Mouse (Mus musculus): Measurements from ENCODE around the gene Ppp1r12b.

Ppp1r12b gene

GRCm38 (mm10) chr1:134955637-134956176, at the start of gene Ppp1r12b:
Ppp1r12b (minus strand) TSS chr1:134955942.
- DNase-seq, result peak; percentile 98

- DNase-seq, result no peak
These were observed 47.6 kb upstream of the Ppp1r12b start for GRCm38 (mm10) chr1:135003346-135003745.

- no peak for DNase-seq
These were observed 44.8 kb upstream of the Ppp1r12b start for GRCm38 (mm10) chr1:135000527-135000926.

- no peak for DNase-seq
These were observed 42.5 kb upstream of the Ppp1r12b start for GRCm38 (mm10) chr1:134998231-134998630.

- DNase-seq, result no peak
These were observed 41.8 kb upstream of the Ppp1r12b start for GRCm38 (mm10) chr1:134997568-134997967.

- DNase-seq, result no peak
These were observed 40.7 kb upstream of the Ppp1r12b start for GRCm38 (mm10) chr1:134996471-134996870.

- DNase-seq, result no peak
These were observed 40.2 kb upstream of the Ppp1r12b start for GRCm38 (mm10) chr1:134995954-134996353.

GRCm38 (mm10) chr1:134995437-134995836, 39.7 kb upstream of the Ppp1r12b start:
- no peak for DNase-seq

GRCm38 (mm10) chr1:134994739-134995138, 39.0 kb upstream of the Ppp1r12b start:
- DNase-seq, result no peak

- DNase-seq, result peak; percentile 20
These were observed 36.4 kb upstream of the Ppp1r12b start for GRCm38 (mm10) chr1:134992046-134992645.

- peak; percentile 45 for DNase-seq
These were observed 33.6 kb upstream of the Ppp1r12b start for GRCm38 (mm10) chr1:134989372-134989771.

- no peak for DNase-seq
These were observed 32.2 kb upstream of the Ppp1r12b start for GRCm38 (mm10) chr1:134987962-134988341.

GRCm38 (mm10) chr1:134987173-134987961, 31.6 kb upstream of the Ppp1r12b start:
- peak; percentile 22 for DNase-seq

- DNase-seq, result no peak
These were observed 17.2 kb upstream of the Ppp1r12b start for GRCm38 (mm10) chr1:134972920-134973319.

- no peak for DNase-seq
These were observed 9.7 kb upstream of the Ppp1r12b start for GRCm38 (mm10) chr1:134965430-134965829.

- no peak for DNase-seq
These were observed 7.1 kb upstream of the Ppp1r12b start for GRCm38 (mm10) chr1:134962821-134963220.

GRCm38 (mm10) chr1:134962053-134962803, 6.5 kb upstream of the Ppp1r12b start, which contains the start of gene Ube2t:
Ube2t (plus strand) TSS chr1:134962565.
- DNase-seq, result peak; percentile 93

- DNase-seq, result no peak
These were observed 4.9 kb upstream of the Ppp1r12b start for GRCm38 (mm10) chr1:134960634-134961033.

GRCm38 (mm10) chr1:134955050-134955636, 599 bp downstream of the Ppp1r12b start:
- no peak for DNase-seq

GRCm38 (mm10) chr1:134949946-134950345, 5.8 kb downstream of the Ppp1r12b start:
- no peak for DNase-seq

- no peak for DNase-seq
These were observed 8.2 kb downstream of the Ppp1r12b start for GRCm38 (mm10) chr1:134947590-134947989.

- no peak for DNase-seq
These were observed 12.8 kb downstream of the Ppp1r12b start for GRCm38 (mm10) chr1:134942898-134943297.

- no peak for DNase-seq
These were observed 14.9 kb downstream of the Ppp1r12b start for GRCm38 (mm10) chr1:134940863-134941262.

Measured in kidney, adult 11 months (tissue).